9 mouse cellular contexts compared by ENCODE assay signal in the genomic region with DNA sequence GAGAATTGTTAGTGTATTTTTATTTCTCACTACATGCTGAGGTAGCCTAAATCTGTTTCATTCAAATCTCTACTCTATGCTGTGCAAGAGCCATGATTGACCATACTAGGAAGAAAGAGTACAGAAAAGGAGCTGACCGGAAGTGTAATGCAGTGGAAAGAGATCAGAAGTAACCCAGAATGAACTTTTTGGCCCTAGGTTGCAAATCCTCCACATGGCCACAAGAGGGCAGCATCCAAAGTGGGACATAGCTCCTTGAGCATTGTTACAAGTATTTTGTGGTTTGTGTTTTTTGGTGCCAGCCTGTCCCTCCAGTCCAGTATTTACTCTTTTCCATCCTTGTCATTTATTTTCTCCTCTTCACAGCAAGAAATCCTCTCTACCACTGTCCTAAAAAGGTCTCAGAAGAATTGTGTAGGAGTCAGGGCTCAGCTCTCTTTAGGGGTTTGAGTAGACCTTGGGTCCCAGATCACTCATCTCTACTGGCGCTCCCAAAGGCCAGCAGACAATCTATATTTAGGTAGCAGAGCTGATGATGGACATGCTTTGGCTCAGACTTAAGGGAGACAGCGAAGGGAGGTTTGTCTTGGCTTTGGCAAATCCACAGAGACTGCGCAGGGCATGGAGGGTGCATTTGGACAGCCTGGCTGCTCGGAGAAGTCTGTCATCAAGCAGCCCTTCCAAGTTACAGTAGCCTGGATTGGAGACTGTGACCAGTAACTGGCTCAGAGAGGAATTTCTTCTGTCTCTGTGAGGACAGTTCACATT. TPM values are rescaled to one million over a fixed set of nuclear protein-coding genes. Genes with fewer than 3 reads are reported as not detected.
DNase-seq lines count a peak whose midpoint lies in the region; TF ChIP-seq lines count a peak whose summit lies in the region.
"Had no signal": no experiment of that assay in that cellular context is flagged by ENCODE, and none has a peak within 500 bp of the region (broad histone marks: within the 10 kb centered on the region; RNA-seq: fewer than 3 reads in every experiment).

A gene (plus strand): TSS at position 553 of the 768 bp plus-strand sequence.

- no peaks in the 10 kb centered on the region for H3K27me3 ChIP-seq in MEL (ENCODE audit: control insufficient read depth in 1 of 2, insufficient read depth in 2 of 2, low read length in 2 of 2)
- no peaks in the 10 kb centered on the region for H3K27me3 ChIP-seq in limb, embryonic 10.5 days (ENCODE audit: low read depth, poor library complexity, severe bottlenecking)
- H3K27me3 ChIP-seq: neural tube, embryonic 13.5 days had no signal

- H3K9ac ChIP-seq in MEL (ENCODE audit: control insufficient read depth, low read depth, low read length, poor library complexity, severe bottlenecking), result no peak within 1 kb of the TSS
- H3K9ac ChIP-seq: neural tube, embryonic 13.5 days had no signal

- TF ChIP-seq CTCF in MEL (IDR thresholded peaks at IDR 0.05 in 2 of 3, conservative IDR thresholded peaks at IDR 0.05 in 1 of 3; ENCODE audit: control insufficient read depth in 1 of 3, insufficient read depth in 1 of 3, low read depth in 2 of 3, low read length in 3 of 3, poor library complexity in 1 of 3, severe bottlenecking in 1 of 3), result peak; percentile 86 to 93 (median 87)

- no peaks in the 10 kb centered on the region for H3K9me3 ChIP-seq in MEL (replicated peaks; ENCODE audit: insufficient read depth, low read length)
- H3K9me3 ChIP-seq in limb, embryonic 10.5 days (replicated peaks), result no peaks in the 10 kb centered on the region
- H3K9me3 ChIP-seq: neural tube, embryonic 13.5 days had no signal

- peak; percentile 35 to 36 for DNase-seq in adrenal gland, adult 18-20 months (ENCODE audit: low spot score in 2 of 2)
- no peak for DNase-seq in adrenal gland, adult 8-10 months
- peak; percentile 23 to 50 for DNase-seq in layer of hippocampus, postnatal 10 days (ENCODE audit: low spot score in 2 of 2)
- DNase-seq in layer of hippocampus, adult 9-11 months, result no peak
- DNase-seq in MEL (ENCODE audit: low read depth, low spot score), result peak; percentile 55
- DNase-seq in embryo, embryonic 11 days, result peak; percentile 47
- DNase-seq in limb, embryonic 10.5 days (ENCODE audit: low spot score), result peak; percentile 62
- peak; percentile 30 for DNase-seq in right cerebral cortex, postnatal 4 days

- WGBS in limb, embryonic 10.5 days, result 84% methylated on average over 5 of the region's 5 CpGs

- TF ChIP-seq RAD21 in MEL (IDR thresholded peaks at IDR 0.05; ENCODE audit: low read depth, low read length), result peak; percentile 70

- no peak for TF ChIP-seq EP300 in MEL (IDR thresholded peaks at IDR 0.05; ENCODE audit: low read depth in 1 of 2, low read length in 2 of 2)

- H3K4me3 ChIP-seq in MEL (ENCODE audit: control insufficient read depth in 1 of 2, insufficient read depth in 1 of 2, low read depth in 2 of 2, low read length in 2 of 2), result no peak within 1 kb of the TSS
- H3K4me3 ChIP-seq in limb, embryonic 10.5 days, result no peak within 1 kb of the TSS
- H3K4me3 ChIP-seq: neural tube, embryonic 13.5 days had no signal

- H3K4me1 ChIP-seq in MEL (ENCODE audit: control insufficient read depth in 1 of 2, insufficient read depth in 2 of 2, low read length in 2 of 2), result no peaks in the 10 kb centered on the region
- H3K4me1 ChIP-seq in limb, embryonic 10.5 days, result no peaks in the 10 kb centered on the region
- H3K4me1 ChIP-seq: neural tube, embryonic 13.5 days had no signal

- no peak within 1 kb of the TSS for H3K27ac ChIP-seq in MEL (ENCODE audit: control insufficient read depth, low read depth, low read length)
- no peak within 1 kb of the TSS for H3K27ac ChIP-seq in limb, embryonic 10.5 days
- H3K27ac ChIP-seq: neural tube, embryonic 13.5 days had no signal

- TF ChIP-seq POLR2A in MEL (IDR thresholded peaks at IDR 0.05; ENCODE audit: control insufficient read depth in 1 of 2, insufficient read depth in 1 of 2, low read depth in 1 of 2, low read length in 2 of 2, poor library complexity in 1 of 2), result no peak

- H3K79me2 ChIP-seq in MEL (ENCODE audit: control insufficient read depth, insufficient read depth, low read length, poor library complexity), result no peaks in the 10 kb centered on the region

- H3K36me3 ChIP-seq in MEL (ENCODE audit: control insufficient read depth in 1 of 2, insufficient read depth in 2 of 2, low read length in 2 of 2), result no peaks in the 10 kb centered on the region
- H3K36me3 ChIP-seq in limb, embryonic 10.5 days, result no peaks in the 10 kb centered on the region
- H3K36me3 ChIP-seq: neural tube, embryonic 13.5 days had no signal

TF ChIP-seq in MEL, 35 proteins besides CTCF, POLR2A, EP300 and RAD21:
- TF ChIP-seq SMC3 (IDR thresholded peaks at IDR 0.05; ENCODE audit: low read depth, low read length), result peak; percentile 84
- TF ChIP-seq GATA1 (IDR thresholded peaks at IDR 0.05; ENCODE audit: low read depth, low read length), result no peak
- no peak for TF ChIP-seq ELF1 (IDR thresholded peaks at IDR 0.05; ENCODE audit: low read depth, low read length)
- TF ChIP-seq BHLHE40 (IDR thresholded peaks at IDR 0.05; ENCODE audit: borderline replicate concordance, low read depth, low read length), result 0 out of 2 replicates have a peak, but pooled peaks have one; percentile 27
- no peak for TF ChIP-seq CHD1 (IDR thresholded peaks at IDR 0.05; ENCODE audit: low read depth, low read length)
- TF ChIP-seq POLR2AphosphoS5 (IDR thresholded peaks at IDR 0.05; ENCODE audit: borderline replicate concordance, low read depth, low read length), result no peak
- TF ChIP-seq ZC3H11A (IDR thresholded peaks at IDR 0.05; ENCODE audit: low read depth, low read length), result peak; percentile 67

RNA-seq across cellular contexts. Expression of the gene that starts here (rescaled TPM):
- not detected for total RNA-seq in adrenal gland, adult 18-20 months (2021)
- under 1 TPM in 1 of 4 experiments, not detected in 3; 0.12 TPM for total RNA-seq in adrenal gland, adult 8-10 months (2022)
- total RNA-seq in layer of hippocampus, postnatal 10 days (2021), result not detected
- total RNA-seq in MEL (2012; rRNA removed), result not detected in 2 replicates
- not detected for polyA plus RNA-seq in MEL (2012; ENCODE audit: insufficient read depth in 1 of 2, insufficient read length in 2 of 2, low read depth in 1 of 2, low replicate concordance in 2 of 2, missing spikeins in 1 of 2)
- polyA plus RNA-seq in limb, embryonic 10.5 days (2016; fragmentation: Nextera tagmentation; extraction: Ambion mirVana), result not detected in 2 replicates
- polyA plus RNA-seq: neural tube, embryonic 13.5 days had no signal

Comparison
In these comparisons a context has a peak if more than half of its experiments do, and no peak if none do; other contexts are left out.
1. Peak in DNase-seq in adrenal gland, adult 18-20 months; RNA of the gene not detected or under 1 TPM.
2. Peak in DNase-seq in layer of hippocampus, postnatal 10 days; RNA of the gene not detected or under 1 TPM.
3. Peak in DNase-seq in MEL; RNA of the gene not detected or under 1 TPM.
4. Peak in DNase-seq in limb, embryonic 10.5 days; RNA of the gene not detected or under 1 TPM.
5. DNase-seq: peak in embryo, embryonic 11 days (single experiment) and right cerebral cortex, postnatal 4 days (single experiment); none in adrenal gland, adult 8-10 months (single experiment) and layer of hippocampus, adult 9-11 months (single experiment).